Mouse (Mus musculus) hematopoietic stem cell, adult 5-6 weeks (primary cell): Measurements from ENCODE around the gene Gcnt2. TPM values are rescaled to one million over a fixed set of nuclear protein-coding genes. Genes with fewer than 3 reads are reported as not detected.

Source experiments
- ATAC-seq, 2 experiments: fragments of 125-278 bp in 1 of 2; replicated peaks in 1 of 2; 2 replicates each; pipeline ENCODE4 v1.8.0; 2016 to 2017; ENCODE audit warnings: inconsistent platforms in 2 of 2, mild to moderate bottlenecking in 2 of 2, moderate number of reproducible peaks in 2 of 2, low read depth in 1 of 2, moderate TSS enrichment in 1 of 2; ENCODE audit not compliant: low FRiP score in 2 of 2, poor library complexity in 2 of 2, severe bottlenecking in 2 of 2, insufficient read depth in 1 of 2, low TSS enrichment in 1 of 2
- total RNA-seq: library from RNA; stranded (forward); fragments of 172-1452, 232-1000 nt; gene quantifications from 2 replicates; pipeline ENCODE4 v1.2.3, GENCODE M21; 2017

Gene Gcnt2
- 202 and 210 TPM in 2 replicates for total RNA-seq

GRCm38 (mm10) chr13:40859652-40860399 lies at the start of gene Gcnt2:
TSS of gene Gcnt2 (plus strand) at chr13:40859754.
- peak in 1 of 2 experiments; percentile 18; a peak in 1 of 4 replicates for ATAC-seq

- ATAC-seq, result no peak
These were observed 38.9 kb upstream of the Gcnt2 start for GRCm38 (mm10) chr13:40820617-40821016.

GRCm38 (mm10) chr13:40821911-40822310 lies 37.6 kb upstream of the Gcnt2 start:
- no peak for ATAC-seq

GRCm38 (mm10) chr13:40841146-40841787 lies 18.3 kb upstream of the Gcnt2 start:
- no peak for ATAC-seq

- no peak for ATAC-seq
These were observed 17.4 kb upstream of the Gcnt2 start for GRCm38 (mm10) chr13:40842141-40842540.

GRCm38 (mm10) chr13:40843418-40844067 lies 16.0 kb upstream of the Gcnt2 start:
- 0 out of 4 replicates have a peak, but pooled peaks have one; percentile 34 to 39 for ATAC-seq

- peak; percentile 51 to 73 for ATAC-seq
These were observed 15.4 kb upstream of the Gcnt2 start for GRCm38 (mm10) chr13:40844144-40844543.

- ATAC-seq, result peak; percentile 73 to 76
These were observed 13.6 kb upstream of the Gcnt2 start for GRCm38 (mm10) chr13:40845951-40846350.

- no peak for ATAC-seq
These were observed 13.2 kb upstream of the Gcnt2 start for GRCm38 (mm10) chr13:40846375-40846774.

- peak; percentile 50 to 61 for ATAC-seq
These were observed 11.7 kb upstream of the Gcnt2 start for GRCm38 (mm10) chr13:40847898-40848297.

- no peak for ATAC-seq
These were observed 8.9 kb upstream of the Gcnt2 start for GRCm38 (mm10) chr13:40850686-40851085.

- no peak for ATAC-seq
These were observed 8.3 kb upstream of the Gcnt2 start for GRCm38 (mm10) chr13:40851281-40851680.

GRCm38 (mm10) chr13:40851961-40852360 lies 7.6 kb upstream of the Gcnt2 start:
- no peak for ATAC-seq

- ATAC-seq, result no peak
These were observed 6.8 kb upstream of the Gcnt2 start for GRCm38 (mm10) chr13:40852791-40853190.

- ATAC-seq, result no peak
These were observed 5.7 kb upstream of the Gcnt2 start for GRCm38 (mm10) chr13:40853842-40854241.

- peak; percentile 53 to 56; a peak in 3 of 4 replicates for ATAC-seq
These were observed 5.0 kb upstream of the Gcnt2 start for GRCm38 (mm10) chr13:40854451-40855058.

GRCm38 (mm10) chr13:40855266-40855665 lies 4.3 kb upstream of the Gcnt2 start:
- no peak for ATAC-seq

- no peak for ATAC-seq
These were observed 2.8 kb upstream of the Gcnt2 start for GRCm38 (mm10) chr13:40856786-40857185.
